Mouse (Mus musculus) right cerebral cortex, adult 18-20 months (tissue): ENCODE results near the gene Pcgf1.

Experiments used
- DNase-seq: peaks from one replicate; pipeline ENCODE4 v3.0.0; 2022; ENCODE audit warnings: mixed read lengths

The Pcgf1 gene

DNA sequence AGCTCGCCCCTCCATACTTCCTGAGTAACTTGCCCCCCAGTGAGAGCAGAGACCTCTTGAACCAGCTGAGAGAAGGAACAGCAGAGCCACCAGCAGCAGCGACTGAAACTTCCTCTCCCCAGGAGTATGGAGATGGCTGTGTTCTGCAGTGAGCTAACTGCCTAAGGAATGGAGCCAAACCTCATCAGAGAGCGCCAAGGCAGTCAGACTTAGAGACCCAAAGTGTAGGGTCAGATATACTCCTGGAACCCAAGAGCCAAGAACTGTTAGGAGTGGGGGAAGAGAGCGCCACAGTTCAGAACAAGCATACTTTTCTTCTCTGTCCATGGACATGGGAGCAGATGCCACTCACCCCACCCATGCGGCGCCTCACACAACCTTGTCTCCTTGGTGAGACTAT, 11.2 kb upstream of the Pcgf1 start:
- no peak for DNase-seq

DNA sequence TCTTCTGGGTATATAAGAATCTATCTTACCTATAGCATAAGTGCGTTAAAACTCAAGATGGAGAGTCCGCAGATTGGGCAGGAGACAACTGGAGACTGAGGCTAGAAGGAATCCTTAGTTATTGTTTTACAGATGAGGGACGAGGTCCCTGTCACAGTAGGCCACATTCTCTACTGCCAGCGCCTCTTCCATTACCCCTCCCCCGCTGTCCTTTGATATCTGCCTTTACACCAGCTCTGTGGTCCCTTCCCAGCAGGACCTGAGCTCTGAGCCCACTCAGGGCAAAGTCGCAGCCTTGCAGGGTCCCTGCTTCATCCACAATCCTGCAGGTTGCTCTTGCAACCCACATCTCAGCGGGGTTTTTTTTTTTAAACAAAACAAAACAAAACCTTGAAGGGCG, 9.4 kb upstream of the Pcgf1 start:
- no peak for DNase-seq

DNA sequence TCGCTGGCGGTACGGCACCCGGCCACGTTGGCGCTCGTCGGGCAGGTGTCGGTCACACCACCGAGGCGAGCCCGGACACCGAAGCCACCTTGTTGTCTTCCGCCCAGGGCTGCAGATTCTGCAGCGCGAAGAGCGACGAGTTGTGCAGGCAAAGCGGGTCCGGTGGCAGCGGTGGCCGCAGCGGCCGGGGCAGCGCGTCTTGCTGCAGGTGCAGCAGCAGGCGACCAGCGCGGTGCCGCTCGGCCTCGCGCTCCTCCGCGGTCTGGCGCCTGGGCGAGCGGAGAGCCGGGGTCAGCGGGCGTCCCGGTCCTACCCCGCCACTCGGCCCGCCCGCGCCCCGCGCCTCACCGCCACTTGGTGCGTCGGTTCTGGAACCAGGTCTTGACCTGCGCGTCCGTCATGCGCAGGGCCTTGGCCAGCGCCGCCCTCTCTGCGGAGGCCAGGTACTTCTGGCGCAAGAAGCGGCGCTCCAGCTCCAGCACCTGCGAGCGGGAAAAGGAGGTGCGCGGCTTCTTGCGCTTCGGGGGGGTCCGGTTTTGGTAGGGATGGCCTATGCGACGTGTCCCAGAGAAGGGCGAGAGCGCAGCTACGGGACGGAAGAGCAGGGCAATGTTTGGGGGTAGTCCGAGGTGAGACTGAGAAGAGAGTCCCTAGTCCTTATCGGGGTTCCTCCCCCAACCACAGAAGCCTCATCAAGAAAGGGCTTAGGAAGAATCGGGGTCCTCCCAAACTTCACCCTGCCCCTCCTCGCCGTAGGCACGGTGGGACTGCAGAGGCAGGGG, 8.8 kb upstream of the Pcgf1 start:
- no peak for DNase-seq

DNA sequence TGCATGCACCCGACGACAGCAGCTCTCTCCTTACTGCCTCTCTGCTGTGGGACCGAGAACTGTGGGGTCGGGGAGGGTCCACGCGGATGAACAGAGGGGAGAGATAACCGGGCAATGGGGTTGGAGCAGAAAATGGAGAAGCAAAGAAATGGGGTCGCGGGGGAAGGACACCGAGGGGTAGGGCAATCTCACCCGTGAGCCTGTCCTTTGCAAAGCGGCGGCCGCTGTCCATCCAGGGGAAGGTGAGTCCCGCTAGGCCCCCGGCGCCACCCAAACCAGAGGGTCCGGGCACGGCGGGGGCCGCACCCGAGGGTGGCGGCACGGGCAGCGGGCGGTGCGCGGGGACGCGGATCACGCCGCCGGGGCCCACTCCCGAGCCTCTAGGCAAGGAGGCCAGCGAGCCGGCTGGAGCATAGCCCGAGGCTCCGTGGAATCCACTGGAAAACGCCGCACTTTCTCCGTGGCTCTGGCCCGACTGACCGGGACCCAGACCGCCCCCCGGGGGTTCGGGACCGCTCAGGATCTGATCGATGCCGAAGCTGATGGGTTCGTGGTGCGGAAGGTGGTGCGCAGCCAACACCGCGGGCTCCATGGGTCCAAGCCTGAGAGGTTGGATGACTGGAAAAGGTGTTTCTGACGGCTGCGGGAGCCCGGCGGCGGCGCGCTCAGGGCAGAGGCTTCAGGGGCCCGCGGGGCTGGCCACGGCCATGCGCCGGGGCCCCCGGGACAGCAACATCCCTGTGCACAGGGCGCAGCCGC, 8.0 kb upstream of the Pcgf1 start:
- no peak for DNase-seq

DNA sequence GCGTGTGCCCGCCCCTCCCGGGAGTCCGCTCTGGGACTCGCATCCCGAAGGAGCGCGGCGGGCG, 7.6 kb upstream of the Pcgf1 start, which contains the start of gene Tlx2:
Gene Tlx2 (minus strand): TSS at position 47 of the 64 bp plus-strand sequence.
- no peak for DNase-seq

DNA sequence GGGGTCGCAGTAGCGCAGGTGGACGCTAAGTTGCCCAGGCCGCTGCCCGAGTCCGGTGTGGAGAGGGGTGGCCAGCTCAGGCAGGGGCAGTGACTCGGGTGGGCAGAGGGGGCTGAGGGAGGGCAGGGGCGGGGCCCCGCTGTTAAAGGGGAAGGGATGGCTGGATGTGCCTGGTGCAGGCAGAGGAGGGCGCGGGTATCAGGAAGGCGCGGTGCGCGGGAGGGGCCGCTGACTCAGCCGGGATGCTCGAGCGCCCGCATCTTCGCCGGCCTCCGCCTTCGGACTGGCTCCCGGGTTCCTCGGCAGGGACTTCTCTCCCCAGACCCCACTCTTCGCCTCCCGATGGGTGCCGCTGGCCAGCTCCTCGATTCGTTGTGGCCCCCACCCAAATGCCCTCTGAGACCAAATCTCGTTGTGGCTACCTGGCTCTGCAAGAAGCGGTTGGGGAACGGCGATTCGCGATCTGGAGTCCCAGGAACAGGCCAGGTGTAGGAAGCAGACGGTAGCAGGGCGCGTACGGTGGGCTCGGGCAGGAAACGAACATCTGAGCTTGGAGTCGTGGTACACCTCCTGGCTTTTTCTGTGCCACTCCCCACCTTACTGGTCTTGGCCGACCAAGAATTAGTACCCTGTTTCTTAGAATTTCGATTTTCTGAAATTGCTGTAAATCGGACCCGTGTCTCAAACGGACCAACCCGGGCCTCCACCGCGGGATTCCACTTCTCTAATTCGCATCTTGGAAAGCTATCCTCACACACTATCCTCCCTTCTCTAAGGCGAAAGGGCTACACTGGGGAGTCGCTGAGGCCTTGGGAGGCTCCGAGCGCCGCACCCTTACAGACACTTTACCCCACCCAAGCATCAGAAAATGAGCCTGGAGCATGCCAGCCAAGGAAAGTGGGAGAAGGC, 7.1 kb upstream of the Pcgf1 start:
- no peak for DNase-seq

DNA sequence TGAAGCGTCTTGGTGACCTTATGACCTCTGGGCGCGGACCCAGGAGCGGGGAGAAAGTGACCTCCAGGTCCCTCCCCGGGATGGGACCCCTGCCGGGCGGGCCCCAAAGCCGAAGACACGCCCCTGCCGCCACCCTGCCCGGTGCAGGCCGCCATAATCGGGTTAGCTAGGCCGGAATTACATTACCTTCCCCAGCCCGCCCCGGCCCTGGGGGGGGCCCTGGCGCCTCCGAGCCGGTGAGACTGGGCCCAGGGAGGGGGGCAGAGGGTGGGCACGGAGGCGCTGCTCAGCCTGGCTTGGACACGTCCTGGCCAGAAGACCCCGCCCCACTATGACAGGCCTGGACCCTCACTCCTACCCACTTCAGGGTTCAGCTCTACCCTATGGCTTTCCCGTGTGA, 6.4 kb upstream of the Pcgf1 start:
- no peak for DNase-seq

DNA sequence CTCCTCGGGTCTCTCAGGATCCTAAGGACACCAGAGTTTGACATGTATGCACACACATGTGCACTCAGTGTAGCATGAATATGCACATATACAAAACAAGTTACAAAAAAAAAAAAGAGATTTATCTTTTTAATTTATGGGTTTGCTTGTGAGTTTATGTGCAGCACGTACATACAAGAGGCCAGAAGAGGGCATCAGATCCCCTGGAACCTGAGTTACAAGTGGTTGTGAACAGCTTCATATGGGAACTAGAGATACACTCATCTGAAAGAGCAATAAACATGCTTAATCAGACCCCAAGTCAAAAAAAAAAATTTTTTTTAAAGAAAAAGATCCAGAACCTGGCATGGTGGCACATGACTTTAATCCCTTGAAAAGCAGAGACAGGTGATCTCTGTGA, 2.7 kb upstream of the Pcgf1 start:
- DNase-seq, result no peak

DNA sequence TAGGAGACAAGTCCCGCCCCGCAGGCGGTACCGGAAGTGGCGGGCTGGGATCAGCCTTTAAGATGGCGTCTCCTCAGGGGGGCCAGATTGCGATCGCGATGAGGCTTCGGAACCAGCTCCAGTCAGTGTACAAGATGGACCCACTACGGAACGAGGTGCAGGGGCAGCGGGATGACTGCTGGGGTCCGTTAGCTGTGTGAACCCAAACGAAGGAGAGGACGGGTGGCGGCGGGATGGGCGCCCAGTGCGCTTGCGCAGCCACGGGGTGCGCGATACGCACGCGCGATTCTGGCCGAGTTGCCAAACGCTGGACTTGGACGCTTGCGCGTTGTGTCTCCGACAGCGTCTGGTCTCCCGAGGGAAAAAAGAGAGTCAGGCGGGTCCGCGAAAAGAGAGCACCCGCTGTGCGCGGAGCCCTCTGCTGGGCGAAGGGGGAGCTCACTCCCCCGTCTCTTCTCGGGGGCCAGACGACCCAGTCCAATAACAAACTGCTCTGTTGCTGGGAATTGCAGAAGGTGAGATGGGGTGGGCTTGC, 722 bp downstream of the Pcgf1 start:
- DNase-seq, result peak; percentile 98

DNA sequence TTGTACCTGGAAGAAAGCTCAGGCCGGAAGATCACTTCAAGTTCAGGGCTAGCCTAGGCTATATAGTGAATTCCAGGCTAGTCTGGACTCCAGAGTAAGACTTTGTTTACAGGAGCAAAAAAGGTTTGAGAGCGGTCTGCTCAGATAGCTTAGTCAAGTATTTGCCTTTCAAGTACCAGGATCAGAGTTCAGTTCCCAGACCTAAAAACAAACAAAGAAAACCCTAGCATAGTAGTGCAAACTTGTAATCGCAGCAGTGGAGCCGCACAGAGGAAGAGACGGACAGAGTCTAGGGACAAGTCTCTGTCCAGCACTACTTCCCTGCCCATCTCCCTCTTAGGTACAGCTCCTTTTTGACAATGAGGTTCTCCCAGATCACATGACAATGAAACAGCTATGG, 2.5 kb downstream of the Pcgf1 start:
- DNase-seq, result no peak

DNA sequence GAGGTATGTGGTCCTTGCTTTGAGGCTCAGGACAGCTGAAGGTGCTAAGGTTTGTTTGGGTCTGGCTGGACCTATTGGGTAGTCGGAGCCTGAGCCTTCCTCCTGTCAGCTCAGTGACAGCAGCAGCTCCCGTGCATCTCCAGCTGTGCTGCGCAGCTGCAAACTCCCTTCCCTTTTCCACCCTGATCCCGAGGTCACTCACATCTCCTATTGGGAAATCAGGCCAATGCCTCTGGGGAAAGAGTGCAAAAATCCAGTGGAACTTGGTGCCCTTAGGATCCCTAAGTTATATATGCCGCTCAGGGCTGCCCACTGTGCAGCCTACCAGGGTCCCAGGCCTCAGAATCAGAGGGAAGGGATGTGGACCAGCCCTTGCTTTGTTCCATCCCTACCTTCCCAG, 5.8 kb downstream of the Pcgf1 start:
- no peak for DNase-seq

DNA sequence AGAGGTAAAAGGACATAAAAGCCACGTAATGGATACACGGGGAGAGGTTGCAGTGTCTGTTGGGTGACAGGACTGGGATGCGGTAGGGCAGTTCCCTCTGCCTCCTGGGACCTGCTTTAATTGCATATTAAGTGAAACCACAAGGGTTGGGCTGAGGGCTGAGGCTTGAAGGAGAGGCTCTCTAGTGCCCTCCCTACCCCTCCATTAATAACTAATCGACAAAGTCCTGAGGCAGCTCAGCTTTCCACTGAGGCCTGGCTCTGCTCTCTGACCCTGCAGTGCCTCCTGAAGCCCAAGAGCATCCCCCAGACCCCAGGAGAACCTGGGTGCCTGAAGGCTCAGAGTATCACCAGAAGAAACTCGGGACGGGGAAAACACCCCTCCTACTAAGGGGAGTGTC, 6.8 kb downstream of the Pcgf1 start:
- no peak for DNase-seq

DNA sequence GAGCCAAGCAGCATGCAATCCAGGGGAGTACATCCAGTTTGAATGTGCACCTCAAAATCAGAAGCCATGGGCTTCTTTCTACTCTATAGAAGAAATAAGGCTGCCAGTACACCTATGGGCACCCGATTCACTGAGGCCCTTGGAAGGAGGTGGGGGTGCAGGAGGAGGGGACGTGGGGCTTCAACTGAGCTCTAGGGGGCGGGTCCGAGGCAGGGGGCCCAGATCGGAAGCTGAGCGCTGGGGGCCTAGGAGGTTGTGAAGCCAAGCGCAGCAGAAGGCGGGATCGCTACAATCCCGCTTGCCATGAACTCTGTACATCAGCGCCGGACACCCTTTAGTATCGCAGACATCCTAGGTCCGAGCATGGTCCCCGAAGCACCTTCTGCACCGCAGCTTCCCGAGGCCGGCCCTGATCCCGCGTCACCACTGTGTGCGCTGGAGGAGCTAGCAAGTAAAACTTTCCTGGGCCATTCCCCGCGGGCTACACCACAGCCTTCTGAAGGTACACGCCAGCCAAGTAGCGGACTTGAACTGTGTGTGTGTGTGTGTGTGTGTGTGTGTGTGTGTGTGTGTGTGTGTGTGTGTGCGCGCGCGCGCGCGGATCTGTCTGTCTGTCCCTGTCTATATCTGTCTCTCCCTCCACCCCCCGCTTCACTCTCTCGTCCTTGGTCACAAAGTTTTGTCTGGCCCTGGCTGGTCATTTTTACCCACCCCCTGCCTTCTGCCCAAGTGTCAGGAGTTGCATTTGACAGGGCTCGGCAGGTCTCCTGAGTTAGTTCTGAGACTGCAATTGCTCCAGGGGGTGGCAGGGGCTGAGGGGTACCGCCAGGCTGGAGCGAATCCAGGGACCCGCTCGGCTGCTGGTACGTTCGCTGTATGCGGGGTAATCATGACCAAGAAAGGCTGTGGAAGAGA, 8.7 kb downstream of the Pcgf1 start, which contains the start of gene Lbx2:
Gene Lbx2 (plus strand): TSS at position 247 of the 915 bp plus-strand sequence.
- DNase-seq, result no peak

DNA sequence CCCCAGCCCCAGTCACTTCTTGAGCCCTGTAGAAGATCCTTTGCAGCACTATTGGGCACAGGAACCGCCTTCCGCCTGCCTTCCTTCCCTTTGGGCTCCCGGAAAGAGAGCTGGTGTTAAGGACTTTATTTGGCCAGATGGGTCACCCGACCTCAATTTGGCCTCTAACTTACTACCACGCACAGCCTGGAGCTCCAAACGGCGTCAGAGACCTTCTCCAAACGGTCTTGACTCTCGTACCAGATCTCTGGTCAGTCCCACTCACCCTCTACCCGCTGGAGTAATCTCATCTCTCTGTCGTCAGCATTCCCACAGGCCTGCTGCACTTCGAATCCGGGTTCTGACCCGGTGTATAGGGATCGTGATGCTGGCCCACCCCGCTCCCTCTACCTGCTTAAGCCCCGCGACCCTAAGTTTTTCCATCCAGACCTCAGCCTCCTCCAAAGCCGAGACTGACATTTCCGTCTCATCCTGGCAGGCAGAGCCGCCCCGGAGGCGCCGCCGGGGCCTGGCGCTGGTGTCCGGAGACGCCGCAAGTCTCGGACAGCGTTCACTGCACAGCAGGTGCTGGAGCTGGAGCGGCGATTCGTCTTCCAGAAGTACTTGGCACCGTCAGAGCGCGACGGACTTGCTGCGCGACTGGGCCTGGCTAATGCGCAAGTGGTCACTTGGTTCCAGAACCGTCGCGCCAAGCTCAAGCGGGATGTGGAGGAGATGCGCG, 9.7 kb downstream of the Pcgf1 start:
- DNase-seq, result no peak

DNA sequence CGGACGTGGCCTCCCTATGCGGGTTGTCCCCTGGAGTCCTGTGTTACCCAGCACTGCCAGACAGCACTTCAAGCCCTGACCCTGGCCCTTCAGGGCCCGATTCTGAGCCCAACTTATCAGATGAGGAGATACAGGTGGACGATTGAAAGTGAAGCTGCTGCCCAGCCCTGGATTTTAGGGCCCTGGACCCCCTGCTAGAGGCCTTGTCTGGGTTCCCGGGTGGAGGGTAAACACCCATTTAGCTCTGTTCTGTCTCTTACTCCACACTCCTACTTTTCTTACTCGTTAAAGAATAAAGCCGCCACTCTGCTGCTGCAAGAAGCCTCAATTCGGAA, 10.2 kb downstream of the Pcgf1 start:
- DNase-seq, result no peak

DNA sequence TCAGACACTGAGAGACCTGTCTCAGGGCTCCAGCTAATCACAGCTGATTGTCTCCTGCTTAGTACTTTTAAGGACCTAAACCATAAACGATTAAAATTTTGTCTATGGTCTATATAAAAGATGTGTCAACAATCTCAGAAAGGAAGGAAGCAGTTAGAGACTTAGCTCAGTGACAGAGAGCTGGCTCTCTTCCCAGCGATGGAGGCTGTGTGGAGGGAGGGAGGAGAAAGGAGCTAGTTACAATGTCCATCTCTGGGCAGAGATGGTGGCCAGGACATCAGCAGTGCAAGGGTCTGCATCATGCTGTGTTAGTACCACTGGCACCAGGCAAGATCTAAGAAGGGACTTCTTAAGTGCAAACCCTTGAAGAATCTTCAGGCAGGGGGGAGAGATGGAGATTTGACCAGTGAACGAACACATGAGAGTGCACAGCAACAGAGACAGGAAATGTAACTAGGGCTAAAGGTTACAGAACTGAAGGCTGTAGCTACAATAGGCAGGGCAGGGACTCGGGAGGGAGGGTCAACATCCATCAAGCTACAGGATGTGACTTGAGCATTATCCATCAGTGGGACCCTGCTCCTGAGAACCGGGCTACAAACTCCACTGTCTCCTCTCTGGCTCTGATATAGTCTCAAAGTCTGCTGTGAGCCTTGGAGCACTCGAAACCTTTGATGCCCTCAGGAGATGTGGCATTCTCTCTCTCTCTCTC, 14.9 kb downstream of the Pcgf1 start:
- DNase-seq, result no peak

DNA sequence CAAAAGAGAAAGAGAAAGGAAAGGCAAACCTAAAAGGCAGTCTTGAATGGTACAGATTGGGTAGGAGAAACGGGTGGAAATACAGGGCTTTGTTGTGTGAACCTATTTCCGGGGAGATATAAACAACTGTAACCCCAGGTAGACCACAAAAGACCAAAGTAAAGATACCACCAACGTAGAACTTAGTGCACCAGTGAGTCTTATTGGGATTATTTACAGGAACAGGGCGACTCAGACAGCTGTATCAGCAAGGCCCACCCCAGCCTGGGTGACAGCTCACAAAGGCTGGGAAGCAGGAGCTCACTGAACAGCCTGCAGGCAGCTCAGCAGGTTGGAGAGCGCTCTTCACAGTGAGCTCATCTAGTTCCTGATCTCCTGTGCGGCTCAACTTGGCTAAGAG, 18.3 kb downstream of the Pcgf1 start:
- DNase-seq, result no peak

DNA sequence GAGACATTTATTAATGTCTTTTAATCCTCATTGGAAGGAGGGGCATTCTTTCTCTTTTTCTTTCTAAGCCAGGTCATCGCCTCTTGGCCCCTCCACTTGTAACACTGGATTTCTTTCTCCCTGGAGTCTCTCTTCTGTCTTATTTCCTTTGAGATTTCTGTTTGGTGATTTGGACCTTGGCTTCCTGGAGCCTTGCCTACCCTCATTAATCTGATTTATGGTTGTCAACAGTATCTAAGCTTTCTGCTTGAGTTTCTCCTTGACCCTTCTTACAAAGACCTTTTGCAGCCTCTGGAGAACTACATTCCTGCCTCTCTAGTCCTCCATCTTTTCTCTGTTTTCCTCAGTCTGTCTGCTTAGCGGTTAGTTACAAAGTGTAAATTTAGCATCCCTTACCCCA, 20.7 kb downstream of the Pcgf1 start:
- DNase-seq, result no peak

DNA sequence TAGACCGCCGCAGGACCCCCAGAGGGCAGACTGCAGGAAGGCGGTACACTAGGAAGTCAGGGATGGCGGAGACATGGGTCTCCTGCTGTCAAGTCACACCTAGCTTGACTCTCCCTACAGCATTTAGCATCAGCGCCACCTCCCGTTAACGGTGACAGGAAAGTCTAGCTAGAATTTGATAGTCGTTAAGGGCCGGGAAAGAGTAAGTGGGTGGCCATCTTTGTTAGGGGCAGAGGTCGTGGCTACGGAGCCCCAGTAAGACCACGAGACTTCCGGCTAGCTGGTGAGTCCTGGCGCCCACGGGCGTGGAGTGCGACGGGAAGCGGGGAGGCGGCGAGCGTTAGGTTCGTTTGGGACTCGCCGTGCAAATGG, 23.6 kb downstream of the Pcgf1 start, which contains the start of the genes Ccdc142 and Gm42688:
Gene Ccdc142 (plus strand): TSS at position 286 of the 372 bp plus-strand sequence.
Gene Gm42688 (plus strand): TSS at position 302 of the 372 bp plus-strand sequence.
- peak; percentile 92 for DNase-seq

DNA sequence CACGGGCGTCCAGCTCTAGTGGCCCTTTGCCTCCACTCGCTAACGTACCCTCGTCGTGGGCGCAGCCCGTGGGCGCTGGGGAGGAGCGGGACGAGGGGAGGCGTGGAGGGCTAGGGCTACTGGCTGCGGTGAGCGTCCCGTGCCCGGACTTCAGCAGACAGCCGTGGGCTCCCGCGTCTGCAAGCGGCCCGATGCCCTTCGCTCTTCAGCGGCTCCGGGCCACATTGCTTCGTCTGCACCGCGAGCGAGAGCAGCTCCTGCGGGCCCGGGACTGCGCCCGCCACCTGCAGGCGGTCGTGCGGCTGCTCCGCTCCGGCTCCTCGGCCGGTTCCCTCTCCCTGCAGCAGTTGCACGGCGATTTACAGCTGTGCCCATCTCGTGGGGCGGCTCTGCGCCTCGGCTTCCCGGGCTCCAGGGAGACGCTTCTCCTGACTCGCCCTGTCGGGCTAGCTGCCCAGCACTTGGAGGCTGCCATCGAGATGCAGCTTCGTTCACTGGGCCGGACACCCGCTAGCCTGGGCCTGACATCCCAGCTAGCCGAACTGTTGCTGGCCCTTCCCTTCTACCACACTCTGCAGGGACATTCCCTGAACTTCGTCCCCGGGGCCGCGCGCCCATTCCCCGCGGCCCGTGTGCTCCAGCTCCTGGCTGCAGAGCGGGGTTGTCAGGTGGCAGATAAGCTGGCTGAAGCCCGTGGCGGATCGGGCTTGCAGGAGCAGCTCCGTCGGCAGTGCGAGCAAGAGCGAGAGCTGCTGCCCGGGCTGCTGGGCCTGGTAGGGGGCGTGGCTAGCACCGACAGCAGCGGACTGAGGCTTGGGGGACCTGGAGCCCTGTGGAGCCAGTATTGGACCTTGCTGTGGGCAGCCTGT, 24.3 kb downstream of the Pcgf1 start:
- DNase-seq, result peak; percentile 59
